Mouse (Mus musculus) thymus, postnatal 36 days (tissue): ENCODE measurements around the gene Gm40193.
"Not testable (repeated sequence)": the region's sequence is repeated elsewhere in the genome, so short reads cannot be mapped to it uniquely, and the experiment has no call there.

Source experiments
- DNase-seq, 2 experiments: peaks; one replicate each; pipeline ENCODE4 v3.0.0; 2022; ENCODE audit warnings: mixed read lengths in 2 of 2

Gene Gm40193

DNA sequence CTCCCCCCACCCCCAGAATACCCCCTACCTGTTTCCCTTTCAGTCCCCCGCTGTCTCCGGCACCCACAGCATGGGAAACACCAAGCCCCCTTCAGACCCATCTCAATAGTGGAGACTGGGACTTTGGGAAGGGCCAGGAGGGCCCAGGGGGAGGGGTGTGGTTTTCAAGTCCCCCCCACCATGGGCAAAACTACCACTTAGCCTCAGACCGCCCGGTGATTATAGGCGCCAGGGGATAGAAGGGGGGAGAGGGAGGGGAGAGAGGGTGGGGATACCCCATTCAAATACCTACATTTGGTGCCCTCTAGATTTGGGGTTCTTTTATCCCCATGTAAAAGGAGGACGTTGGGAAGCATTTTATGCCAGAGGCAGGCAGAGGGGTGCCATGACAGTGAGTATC lies at the start of gene Gm40193:
Gm40193 (minus strand) TSS at position 101 of the 400 bp plus-strand sequence.
- DNase-seq, result no peak

DNA sequence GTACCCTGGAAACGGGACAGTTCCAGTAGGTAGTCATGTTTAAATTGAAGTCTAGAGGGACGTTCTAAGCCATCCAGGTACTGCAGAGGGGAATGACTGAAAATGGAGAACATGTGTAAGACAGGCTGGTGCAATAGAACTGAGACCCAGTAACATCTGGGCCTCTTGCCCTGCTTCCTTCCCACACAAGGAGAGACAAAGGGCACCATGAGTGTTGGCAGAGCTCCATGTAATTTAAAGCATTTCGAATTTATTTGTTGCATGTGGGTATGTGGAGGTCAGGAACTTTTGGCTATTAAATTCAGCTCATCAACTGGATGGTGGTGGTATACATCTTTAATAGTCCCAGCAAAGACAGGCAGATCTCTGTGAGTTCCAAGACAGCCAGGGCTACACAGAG lies 49.5 kb upstream of the Gm40193 start:
- no peak for DNase-seq

DNA sequence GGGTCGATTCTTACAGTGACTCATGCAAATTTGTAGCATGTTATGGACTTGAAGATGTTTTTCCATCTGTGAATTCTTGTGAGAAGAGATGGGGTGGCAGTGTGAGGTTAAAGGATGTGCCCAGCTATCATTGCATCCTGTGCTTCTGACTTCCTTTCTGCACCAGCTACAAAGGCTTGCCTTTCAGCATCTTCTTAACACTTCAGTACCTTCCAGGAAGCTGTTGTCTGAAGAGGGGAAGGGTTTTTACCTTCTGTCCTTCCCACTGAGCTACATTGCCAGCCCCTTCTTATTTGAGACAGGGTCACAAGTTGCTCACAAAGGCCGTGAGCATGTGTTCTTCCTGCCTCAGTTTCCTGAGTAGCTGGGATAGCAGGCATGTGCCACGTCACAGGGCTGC lies 48.2 kb upstream of the Gm40193 start:
- peak in 1 of 2 experiments; percentile 14 for DNase-seq

DNA sequence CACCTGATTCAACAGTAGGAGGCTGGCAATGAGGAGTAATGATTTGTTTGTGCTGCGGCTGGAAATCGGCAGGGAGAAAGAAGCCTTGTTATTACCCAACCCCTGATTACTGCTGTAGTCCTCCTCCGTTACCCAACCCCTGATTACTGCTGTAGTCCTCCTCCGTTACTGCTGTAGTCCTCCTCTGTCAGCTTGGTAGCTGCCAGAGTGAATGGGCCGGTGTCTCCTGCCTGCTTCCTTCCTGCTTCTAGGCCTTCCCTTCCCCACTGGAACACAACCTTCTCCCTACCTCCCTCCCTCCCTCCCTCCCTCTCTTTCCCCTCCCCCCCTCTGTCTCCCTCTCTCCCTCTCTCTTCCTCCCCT lies 47.6 kb upstream of the Gm40193 start:
- no peak for DNase-seq

DNA sequence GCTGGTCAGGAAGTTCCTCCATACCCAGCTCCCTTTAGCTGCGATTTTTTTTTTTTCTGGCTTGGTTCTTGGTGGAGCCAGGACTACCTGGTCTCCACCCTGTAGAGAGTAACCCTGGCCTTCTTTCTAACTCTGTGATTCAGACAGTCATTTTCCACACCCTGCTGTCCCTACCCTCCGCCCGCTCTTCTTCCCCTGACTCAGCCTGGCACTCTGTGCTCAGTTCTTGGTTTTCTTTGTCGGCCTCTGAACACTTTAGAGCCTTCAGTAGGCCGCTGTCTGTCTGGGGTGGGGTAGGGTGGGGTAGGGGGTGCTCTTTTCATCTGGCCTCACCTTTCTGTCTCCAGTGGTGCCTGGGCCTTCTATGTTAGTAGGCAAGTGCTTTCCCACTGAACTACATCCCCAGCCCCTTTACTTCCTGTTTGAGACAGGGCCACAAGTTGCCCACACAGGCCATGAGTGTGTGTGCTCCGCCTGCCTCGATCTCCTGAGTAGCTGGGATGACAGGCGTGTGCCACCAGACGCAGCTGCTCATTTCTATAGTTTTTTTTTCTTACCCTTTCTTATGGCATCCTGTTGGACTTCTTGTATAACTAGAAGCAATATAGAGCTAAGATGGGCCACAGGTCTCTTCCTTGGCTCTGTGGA lies 47.1 kb upstream of the Gm40193 start:
- DNase-seq, result peak; percentile 19 to 30

DNA sequence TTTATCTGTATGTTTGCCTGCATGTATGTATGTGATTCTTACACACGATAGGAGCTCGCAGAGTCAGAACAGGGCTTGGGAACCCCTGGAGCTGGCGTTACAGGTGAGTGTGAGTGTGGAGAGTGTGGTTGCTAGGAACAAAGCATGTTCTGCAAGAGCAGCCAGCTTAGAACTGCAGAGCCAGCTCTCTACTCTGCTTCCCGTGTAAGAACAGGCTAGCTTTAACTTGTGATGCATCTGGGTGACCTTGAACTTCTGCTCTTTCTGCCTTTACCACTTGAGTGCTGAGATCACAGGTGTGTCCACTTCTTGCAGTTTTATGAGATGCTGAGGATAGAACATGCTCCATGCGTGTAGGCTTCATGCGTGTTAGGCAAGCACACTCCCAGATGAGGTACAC lies 46.2 kb upstream of the Gm40193 start:
- DNase-seq, result no peak

DNA sequence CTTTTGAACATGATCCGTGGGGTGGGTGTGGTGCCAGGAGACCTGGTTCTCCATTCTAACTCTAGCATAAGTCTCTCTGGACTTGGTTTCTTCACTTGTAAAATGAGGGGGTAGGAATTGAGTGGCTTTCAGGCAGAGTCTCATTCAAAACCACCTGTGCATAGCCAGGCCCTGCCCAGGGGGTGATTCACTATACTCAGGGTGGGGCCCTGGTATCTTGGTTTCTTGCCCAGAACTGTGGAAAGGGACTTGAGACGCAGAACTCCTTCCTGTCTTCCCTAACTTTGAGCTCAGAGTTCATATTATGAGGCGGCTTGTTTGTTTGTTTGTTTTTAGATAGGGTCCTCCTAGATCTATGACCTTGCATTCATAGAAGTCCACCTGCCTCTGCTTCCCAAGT lies 44.5 kb upstream of the Gm40193 start:
- DNase-seq, result no peak

DNA sequence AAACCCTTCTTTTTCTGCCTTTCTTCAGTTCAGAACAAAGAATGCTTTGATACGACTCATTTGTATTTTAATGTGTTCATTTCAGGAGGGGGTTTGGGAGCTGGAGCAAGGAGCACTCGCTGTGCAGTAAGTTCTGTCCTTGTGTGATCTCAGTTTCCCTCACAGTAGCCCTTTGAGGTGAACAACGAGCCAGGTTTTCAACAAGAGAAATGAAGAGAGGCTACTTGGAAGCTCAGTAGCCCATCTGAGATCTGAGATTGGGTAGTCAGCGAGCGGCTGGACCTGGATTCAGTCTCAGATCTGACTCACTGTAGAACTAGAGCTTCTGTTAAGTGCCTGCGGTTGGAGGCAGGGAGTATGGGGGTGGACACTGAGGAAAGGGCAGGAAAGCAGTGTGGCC lies 41.1 kb upstream of the Gm40193 start:
- no peak for DNase-seq

DNA sequence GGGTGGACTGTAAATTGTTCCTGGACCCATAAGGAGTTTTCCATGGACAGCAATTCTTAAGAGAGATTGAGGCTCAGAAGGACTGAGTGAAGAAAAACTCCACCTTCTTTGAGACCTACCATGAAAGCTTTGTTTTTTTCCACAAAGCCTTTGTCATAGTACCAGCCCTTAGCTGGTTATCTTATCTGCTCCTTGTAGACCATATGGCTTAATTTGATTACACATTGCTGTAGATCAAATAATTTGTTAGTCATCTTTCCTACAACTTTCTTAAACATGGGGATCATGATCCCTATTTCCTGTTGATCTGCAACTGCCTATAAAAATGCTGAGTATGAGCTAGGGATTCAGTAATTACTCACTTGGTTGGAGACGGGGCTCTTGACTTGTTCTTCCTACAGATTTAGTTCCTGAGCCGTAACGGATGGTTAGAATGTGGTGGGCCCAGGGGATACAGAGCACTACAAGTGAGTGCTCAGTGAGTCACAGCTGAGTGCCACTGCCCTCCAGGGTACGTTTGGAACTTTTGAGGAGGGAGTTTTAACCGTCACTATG lies 39.7 kb upstream of the Gm40193 start:
- no peak for DNase-seq

DNA sequence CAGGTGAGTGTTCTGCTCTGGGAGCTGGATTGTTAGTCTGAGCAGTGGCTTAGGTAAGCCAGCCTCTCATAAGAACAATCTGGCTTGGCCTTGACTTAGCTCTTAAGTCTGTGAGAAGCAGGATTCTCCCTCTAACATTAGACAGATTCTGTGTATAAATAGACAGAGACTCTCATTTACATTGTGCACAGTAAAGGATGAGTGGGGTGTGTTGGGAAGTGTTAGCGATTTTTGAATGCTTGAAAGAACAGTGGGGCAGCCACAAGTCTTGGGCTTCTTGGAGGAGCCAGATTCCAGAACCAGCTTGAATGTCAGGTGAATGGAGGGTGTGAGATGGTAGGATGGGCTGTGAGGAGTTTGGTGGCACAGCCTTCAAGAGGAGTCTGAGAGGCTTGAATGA lies 38.9 kb upstream of the Gm40193 start:
- no peak for DNase-seq

DNA sequence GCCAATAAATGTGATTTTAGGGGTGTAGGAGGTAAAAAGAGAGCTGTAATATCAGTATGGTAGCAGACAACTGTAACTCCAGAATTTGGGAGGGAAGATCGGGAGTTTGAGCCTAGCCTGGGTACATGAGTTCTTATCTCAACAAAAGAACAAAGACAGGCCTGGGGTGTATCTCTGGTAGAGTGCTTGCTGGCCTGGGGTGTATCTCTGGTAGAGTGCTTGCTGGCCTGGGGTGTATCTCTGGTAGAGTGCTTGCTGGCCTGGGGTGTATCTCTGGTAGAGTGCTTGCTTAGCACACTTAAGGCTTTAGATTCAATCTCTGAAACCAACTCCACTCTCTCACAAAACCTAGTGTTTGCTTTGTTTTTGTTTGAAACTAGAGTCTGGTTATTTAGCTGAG lies 37.9 kb upstream of the Gm40193 start:
- DNase-seq, result not testable (repeated sequence)

DNA sequence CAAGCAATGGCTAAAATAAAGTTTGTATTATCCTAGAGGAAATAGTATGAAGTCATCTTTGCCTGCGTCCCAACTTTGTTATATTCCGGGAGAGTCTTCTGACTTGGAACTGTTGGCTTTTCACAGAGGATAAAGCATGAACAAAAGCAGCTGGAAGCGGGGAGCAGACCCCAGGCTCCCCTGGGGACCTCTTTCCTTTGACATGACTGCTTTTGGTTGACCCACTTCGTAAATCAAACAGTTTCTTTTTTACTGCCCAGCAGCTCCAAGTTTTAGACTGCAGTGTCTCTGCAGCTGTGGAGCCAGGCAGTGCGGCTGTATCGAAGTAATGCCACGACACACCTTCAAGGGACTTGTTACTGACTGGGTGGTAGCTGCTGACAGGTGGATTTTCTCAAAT lies 33.8 kb upstream of the Gm40193 start:
- DNase-seq, result no peak

DNA sequence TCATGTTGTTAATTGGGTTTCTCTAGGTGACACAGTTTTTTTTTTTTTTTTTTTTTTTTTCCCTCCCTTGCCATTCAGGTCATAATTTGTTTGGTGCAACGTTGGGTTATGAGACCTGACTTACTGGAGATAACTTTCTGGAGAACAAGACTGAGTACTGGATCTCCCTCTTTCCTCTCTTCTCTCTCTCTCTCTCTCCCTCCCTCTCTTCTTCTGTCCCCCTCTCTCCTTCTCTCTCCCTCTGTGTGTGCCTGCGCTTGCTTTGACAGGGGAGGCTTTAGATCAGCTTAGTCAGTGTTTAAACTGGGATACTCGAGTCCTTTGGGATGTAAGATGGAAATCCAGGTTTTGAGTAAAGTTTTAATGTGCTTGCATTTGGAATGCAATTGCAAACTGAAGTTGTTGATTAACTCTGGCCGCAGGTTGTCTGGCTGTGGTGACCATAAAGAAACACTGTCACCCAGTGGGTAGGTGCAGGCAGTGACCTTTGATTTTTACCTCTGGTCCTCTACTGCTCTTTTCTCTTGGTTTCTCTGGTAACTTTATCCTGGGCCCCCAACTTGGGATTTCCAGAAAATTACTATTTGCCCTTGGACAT lies 31.6 kb upstream of the Gm40193 start:
- DNase-seq, result no peak

DNA sequence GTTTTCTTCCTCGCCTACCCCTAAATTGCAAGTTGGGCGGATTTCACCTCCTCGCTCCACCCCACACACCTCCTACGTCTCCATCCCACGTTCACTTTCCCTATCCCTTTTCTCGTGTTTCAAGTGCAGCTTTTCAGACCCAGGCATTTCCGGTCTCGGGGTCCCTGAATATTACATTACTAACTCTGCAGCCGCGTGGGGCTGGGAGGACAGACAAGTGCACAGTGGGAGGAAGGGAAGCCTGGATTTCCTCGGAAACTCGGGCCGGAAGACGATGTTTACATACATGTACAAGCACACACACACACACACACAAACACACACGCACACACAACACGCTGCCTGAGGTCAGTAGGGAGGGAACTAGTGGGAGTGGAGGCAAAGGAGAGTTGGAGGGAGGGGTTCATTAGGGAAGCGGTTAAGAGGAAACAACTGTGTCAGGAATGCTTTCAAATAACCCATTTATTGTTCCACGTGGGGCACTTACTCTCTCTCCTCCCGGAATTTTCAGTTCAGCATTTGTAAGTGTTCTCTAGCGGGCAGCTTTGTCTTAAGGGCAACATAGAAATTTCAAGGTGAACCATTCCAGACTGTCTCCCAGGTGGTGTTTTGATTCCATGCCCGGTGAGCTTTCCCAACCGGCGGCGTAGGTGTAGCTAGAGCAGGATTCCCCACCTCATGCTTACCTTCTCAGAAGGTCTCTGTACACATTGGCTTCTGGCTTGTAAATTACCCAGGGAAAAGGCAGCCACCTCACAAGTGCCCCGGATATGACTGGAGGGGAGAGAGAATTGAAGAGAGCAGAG lies 30.9 kb upstream of the Gm40193 start:
- peak; percentile 48 to 58 for DNase-seq

DNA sequence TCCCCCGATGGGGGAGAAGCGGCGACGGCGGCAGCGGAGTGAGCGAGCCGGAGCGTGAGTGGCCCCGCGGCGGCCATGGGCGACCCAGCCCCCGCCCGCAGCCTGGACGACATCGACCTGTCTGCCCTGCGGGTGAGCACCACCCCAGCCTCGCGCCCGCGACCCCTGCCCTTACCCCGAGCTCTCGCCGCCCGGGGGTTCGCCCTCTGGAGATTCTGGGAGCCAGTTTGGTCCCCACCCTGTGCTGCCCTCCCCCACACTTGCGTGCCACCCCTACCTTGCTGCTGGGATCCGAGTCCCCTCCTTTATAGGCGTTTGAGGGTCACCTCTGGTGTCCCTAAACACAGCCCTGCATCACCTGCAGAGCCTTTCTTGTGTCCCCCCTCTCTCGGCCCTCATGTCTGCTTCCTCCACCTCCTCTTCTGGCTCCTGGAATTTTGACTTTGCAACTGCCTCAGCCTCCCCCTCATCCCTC lies 30.3 kb upstream of the Gm40193 start:
- DNase-seq, result no peak

DNA sequence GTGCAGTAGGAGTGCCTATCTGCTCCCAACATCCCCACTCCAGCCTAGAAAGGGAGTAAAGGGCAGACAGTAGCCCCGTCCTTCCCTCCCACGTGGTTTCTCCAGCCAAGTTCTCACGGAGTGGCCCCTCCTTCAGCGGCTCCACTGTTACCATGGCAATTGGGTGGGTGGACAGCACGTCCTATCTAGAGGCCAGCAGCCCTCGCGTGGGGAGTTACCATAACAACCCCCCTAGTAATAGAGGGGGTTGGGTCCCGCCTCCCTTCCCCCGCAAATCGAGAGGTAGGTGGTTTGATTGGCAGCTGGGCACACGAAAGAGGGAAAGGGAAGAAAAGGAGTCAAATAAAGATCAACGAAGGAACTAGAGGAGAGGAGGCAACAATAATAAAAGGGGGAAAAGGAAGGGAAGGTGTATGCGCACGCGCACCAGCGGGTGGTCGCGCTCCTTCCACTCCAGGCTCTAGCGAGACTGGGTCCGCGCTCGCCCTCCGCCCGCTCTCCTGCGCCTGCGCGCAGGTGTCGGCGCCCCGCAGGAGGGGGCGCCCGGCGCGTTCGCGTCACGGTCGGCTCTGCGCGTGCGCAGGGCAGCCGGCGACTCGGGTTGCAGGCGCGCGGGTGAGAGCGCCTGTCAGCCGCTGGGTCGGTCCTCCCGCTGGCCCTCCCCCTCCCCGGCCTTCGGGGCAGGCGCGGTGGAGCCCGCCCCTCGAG lies 29.7 kb upstream of the Gm40193 start, which contains the start of gene Mink1:
Mink1 (plus strand) TSS at position 595 of the 708 bp plus-strand sequence.
- DNase-seq, result peak; percentile 90 to 94

DNA sequence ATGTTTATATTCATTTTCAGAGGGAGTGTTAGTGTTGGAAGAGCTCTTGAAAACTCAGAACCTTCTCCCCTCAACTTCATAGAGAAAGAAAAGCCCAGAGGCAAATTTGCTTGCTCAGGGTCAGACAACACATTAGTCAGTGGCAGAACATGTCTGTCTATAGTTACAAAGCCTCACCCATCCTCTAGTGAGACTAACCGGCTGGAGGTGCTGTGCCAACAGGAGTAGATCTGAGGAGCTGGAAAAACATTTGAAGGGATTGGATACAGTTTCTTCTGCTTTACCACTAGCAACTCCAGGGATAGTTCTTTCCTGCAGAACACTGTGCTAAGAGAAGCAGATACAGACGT lies 29.2 kb upstream of the Gm40193 start:
- DNase-seq, result no peak

DNA sequence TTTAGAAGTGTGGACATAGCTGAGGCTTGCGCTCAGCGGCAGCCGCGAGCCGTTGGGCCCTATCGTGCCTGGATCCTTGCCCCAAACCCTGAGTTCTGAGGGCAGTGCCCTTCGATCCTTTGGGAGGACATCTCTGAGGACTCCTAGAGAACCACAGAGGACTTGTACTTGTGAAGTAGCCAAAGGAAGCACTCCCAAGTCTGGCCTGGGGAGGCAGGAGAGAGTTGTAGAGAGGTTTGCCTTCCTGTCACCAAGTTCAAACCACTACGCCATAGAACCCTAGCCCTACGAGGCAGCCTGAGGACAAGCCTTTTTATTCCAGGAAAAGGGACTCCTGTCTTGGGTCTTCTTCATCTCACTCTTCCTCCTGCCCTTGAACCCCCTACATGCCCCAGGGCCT lies 24.8 kb upstream of the Gm40193 start:
- no peak for DNase-seq

DNA sequence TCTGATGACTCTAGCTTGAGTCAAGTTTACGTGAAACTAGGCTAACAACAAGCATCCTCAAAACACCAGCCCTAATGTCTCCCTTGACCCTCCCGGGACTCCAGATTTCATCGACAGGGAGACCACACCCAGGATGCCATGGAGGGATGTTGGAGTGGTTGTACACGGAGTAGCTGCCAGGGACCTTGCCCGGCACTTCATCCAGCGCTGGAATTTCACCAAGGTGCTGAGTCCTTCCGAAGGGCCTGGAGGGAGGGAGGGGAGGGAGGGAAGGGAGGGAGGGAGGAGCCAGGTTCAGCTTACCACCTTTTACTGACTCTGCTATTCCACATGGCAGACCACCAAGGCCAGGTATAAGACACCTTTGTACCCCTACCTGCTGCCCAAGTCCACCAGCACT lies 21.2 kb upstream of the Gm40193 start:
- no peak for DNase-seq

DNA sequence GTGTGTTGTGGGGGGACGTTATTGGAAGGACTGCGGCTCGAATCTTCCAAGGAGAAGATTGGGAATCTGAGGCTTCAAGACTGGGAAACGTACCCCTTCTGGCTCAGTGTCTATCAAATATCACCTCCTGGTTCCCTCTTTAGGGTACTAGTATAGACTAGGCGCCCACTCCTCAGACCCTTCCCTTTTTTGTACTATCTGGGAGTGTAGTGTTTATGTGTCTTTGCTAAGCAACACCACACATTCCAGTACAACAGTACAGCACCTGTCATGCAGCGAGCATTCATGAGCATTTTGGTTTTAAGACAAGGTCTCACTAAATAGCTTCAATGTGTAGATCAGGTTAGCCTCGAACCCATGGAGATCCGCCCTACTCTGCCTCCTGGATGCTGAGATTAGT lies 18.8 kb upstream of the Gm40193 start:
- DNase-seq, result no peak

DNA sequence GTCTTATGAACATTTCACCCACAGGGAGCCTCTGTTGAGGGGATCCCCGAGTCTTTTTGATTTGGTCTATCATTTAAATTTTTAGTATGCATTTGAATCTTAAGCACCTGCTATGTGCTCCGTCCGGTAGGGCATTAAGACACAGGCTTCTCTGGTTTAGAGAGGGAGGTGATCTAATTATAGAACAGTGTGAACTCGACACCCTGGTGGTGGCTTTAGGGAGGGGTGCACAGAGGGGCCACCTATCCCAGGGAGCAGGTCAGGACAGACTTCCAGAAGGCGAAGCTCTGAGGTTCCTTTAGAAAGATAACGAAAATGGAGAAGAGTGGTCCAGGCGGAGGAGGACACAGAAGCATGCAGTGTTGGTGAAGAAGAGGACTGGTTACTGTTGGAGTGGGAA lies 11.8 kb upstream of the Gm40193 start:
- no peak for DNase-seq

DNA sequence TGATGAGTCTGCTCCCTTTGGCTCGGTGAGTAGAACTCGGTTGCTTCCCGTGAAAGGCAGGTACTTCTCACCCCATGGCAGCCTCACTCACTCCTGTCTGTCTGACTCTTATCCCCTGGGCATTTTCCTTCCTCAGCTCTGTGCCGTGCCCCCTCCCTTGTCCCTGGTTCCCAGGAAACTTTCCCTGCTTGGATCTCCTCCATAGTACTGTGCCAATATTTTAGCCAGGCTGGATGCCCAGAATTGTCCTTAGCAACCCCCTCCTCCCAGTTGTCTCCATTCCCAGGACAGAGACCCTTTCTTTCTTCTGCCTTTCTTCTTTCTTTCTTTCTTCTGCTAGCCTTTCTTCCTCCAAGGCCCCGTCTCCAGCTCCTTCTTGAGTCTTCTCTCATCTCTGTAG lies 8.7 kb upstream of the Gm40193 start:
- DNase-seq, result no peak

DNA sequence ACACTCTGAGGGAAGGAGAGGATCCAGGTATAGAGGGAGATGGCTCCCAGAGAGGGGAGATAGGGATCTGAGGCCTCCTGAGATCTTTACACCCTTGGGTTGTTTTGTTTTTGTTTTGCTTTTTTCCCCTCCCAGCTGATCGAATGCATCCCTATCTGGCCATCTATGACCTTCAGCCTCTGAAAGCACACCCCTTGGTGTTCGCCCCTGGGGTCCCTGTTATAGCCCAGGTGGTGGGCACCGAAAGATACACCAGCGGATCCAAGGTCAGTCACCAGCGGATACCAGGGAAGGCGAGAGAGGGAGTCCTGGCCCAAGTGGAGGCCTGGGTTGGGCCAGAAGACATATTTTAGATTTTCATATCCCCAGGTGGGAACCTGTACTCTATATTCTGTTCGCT lies 8.2 kb upstream of the Gm40193 start:
- DNase-seq, result no peak
